Mouse (Mus musculus): ENCODE measurements around the gene Ptrh2. TPM values are rescaled to one million over a fixed set of nuclear protein-coding genes. Genes with fewer than 3 reads are reported as not detected.
"Not testable (repeated sequence)": the region's sequence is repeated elsewhere in the genome, so short reads cannot be mapped to it uniquely, and the experiment has no call there.

Ptrh2 gene
- polyA plus RNA-seq, 1 experiment from 2014 or later: 30.4 TPM

DNA sequence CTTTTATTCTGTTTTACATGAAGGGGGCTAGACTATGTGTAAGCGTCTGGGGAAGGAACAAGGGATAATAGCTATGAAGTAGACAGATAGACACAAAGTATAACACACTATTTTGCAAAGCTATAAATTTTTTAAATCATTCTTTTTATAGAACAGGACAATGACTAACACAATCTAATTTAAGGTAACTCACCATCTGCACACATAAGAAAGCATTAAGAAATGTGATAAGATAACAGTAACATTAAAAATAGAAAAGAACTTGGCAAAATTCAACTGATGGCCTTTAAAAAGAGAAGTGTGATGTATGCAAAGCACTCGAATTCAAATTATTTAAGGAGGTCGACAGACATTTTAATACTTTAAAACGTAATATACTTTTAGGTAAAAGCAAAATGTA lies 51.2 kb downstream of the Ptrh2 start:
- ATAC-seq (ENCODE audit: low FRiP score) (no peak), DNase-seq (ENCODE audit: low spot score) (no peak)
- Histone ChIP-seq H3K4me1 (replicated peaks; ENCODE audit: control insufficient read depth, insufficient read depth, low read length) (no peaks in the 10 kb centered on the region), H3K4me3 (replicated peaks; ENCODE audit: low read length) (no peak overlapping the region), H3K4me2 (replicated peaks) (no peak overlapping the region), H3K27me3 (ENCODE audit: control insufficient read depth, insufficient read depth, low read length) (no peaks in the 10 kb centered on the region), H3K36me3 (replicated peaks; ENCODE audit: control insufficient read depth, insufficient read depth) (peaks cover 48% of the 10 kb centered on the region), H3K9me3 (ENCODE audit: control insufficient read depth, low read length) (no peaks in the 10 kb centered on the region), H3K27ac (no peak overlapping the region), H3K9ac (no peak overlapping the region)
- WGBS: 89% methylated on average over 4 of the region's 4 CpGs

DNA sequence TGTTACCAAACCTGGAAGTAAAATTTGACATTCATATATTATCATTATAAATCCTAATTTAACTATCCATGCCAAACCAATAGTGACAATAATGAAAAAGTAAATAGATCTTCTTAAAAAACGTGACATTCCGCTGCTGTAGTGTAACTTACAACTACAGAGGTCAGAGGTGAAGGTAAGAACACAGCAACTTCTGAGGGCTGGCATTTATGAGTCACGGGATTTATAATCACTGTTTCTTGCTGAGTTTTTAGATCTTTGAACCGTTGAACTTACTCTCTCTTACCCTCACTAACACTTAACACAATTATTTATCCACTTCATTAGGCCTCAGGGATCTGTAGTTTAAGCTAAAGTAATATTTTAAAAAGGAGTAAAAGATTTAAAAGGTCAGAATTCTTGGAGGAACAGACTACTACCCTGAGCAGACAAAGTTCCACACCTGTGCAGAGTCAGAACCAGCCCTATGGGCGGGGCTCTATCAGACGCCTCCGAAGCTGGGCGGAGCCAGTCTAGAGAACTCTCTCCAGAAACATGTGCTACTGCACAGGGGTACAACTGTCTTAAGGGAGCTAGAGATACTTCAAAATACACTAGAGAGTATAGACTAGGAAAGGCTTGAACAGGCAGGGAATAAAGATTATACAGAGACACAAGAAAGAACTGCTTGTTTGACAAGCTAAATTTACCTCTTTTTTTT lies 53.7 kb downstream of the Ptrh2 start:
- ATAC-seq (ENCODE audit: low FRiP score) (no peak), DNase-seq (ENCODE audit: low spot score) (no peak)
- no peaks in the 10 kb centered on the region for H3K9me3 ChIP-seq (ENCODE audit: control insufficient read depth, low read length)
- H3K9ac ChIP-seq: no peak overlapping the region
- H3K27ac ChIP-seq: no peak overlapping the region
- no peaks in the 10 kb centered on the region for H3K27me3 ChIP-seq (ENCODE audit: control insufficient read depth, insufficient read depth, low read length)
- H3K4me2 ChIP-seq (replicated peaks): no peak overlapping the region
- peaks cover 27% of the 10 kb centered on the region for H3K36me3 ChIP-seq (replicated peaks; ENCODE audit: control insufficient read depth, insufficient read depth)
- no peaks in the 10 kb centered on the region for H3K4me1 ChIP-seq (replicated peaks; ENCODE audit: control insufficient read depth, insufficient read depth, low read length)
- WGBS: 85% methylated on average over 8 of the region's 8 CpGs
- no peak overlapping the region for H3K4me3 ChIP-seq (replicated peaks; ENCODE audit: low read length)

DNA sequence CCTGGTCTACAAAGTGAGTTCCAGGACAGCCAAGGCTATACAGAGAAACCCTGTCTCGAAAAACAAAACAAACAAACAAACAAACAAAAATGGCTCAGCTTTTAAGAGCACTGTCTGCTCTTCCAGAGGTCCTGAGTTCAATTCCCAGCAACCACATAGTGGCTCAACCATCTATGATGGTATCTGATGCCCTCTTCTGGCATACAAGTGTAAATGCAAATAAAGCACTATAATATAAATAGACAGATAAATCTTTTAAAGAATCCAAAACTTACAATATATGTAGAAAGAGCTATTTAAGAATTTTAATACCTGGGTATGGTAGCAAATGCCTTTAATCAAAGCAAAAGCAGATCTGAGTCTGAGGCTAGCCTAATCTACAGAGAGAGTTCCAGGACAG lies 54.5 kb downstream of the Ptrh2 start:
- not testable (repeated sequence) for H3K27me3 ChIP-seq (ENCODE audit: control insufficient read depth, insufficient read depth, low read length); ATAC-seq (ENCODE audit: low FRiP score); H3K27ac ChIP-seq; H3K4me2 ChIP-seq (replicated peaks); DNase-seq (ENCODE audit: low spot score); H3K9me3 ChIP-seq (ENCODE audit: control insufficient read depth, low read length); H3K4me1 ChIP-seq (replicated peaks; ENCODE audit: control insufficient read depth, insufficient read depth, low read length); H3K9ac ChIP-seq; H3K4me3 ChIP-seq (replicated peaks; ENCODE audit: low read length)
- H3K36me3 ChIP-seq (replicated peaks; ENCODE audit: control insufficient read depth, insufficient read depth): peaks cover 18% of the 10 kb centered on the region
- WGBS: 92% methylated on average over 1 of the region's 1 CpGs

DNA sequence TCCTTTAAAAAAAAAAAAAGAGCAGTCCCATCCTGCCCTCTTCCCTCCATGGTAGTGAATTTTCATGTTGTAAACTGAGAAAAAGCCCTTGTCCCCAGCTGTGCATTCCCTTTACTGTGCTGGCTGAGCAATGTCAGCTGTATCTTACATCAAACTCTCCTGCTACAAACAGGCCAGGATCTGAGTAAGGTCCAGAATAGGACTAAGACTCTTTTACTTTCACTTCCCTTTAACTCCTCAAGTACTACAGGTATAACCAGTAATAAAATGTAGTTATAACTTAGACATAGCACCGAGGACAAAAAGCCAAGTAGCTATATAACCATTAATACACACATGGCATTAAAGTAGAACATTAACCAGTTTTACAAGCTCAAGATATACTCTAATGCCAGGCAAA lies 55.2 kb downstream of the Ptrh2 start:
- Histone ChIP-seq H3K36me3 (replicated peaks; ENCODE audit: control insufficient read depth, insufficient read depth) (peaks cover 16% of the 10 kb centered on the region), H3K27me3 (ENCODE audit: control insufficient read depth, insufficient read depth, low read length) (no peaks in the 10 kb centered on the region), H3K9me3 (ENCODE audit: control insufficient read depth, low read length) (no peaks in the 10 kb centered on the region), H3K4me1 (replicated peaks; ENCODE audit: control insufficient read depth, insufficient read depth, low read length) (no peaks in the 10 kb centered on the region), H3K9ac (no peak overlapping the region), H3K4me3 (replicated peaks; ENCODE audit: low read length) (no peak overlapping the region), H3K4me2 (replicated peaks) (no peak overlapping the region), H3K27ac (no peak overlapping the region)
- ATAC-seq (ENCODE audit: low FRiP score): no peak
- no peak for DNase-seq (ENCODE audit: low spot score)
- WGBS: 96% methylated on average over 1 of the region's 1 CpGs

GRCm38 (mm10) chr11:86739470-86739869 lies 55.7 kb downstream of the Ptrh2 start:
- Histone ChIP-seq H3K36me3 (replicated peaks; ENCODE audit: control insufficient read depth, insufficient read depth) (peaks cover 16% of the 10 kb centered on the region), H3K4me2 (replicated peaks) (no peak overlapping the region), H3K9me3 (ENCODE audit: control insufficient read depth, low read length) (no peaks in the 10 kb centered on the region), H3K4me1 (replicated peaks; ENCODE audit: control insufficient read depth, insufficient read depth, low read length) (no peaks in the 10 kb centered on the region), H3K27ac (no peak overlapping the region), H3K27me3 (ENCODE audit: control insufficient read depth, insufficient read depth, low read length) (no peaks in the 10 kb centered on the region), H3K4me3 (replicated peaks; ENCODE audit: low read length) (no peak overlapping the region), H3K9ac (no peak overlapping the region)
- no peak for DNase-seq (ENCODE audit: low spot score)
- ATAC-seq (ENCODE audit: low FRiP score): no peak
- WGBS: 92% methylated on average over 2 of the region's 2 CpGs

GRCm38 (mm10) chr11:86741505-86741904 lies 57.7 kb downstream of the Ptrh2 start:
- WGBS: 95% methylated on average over 5 of the region's 5 CpGs
- Histone ChIP-seq H3K4me2 (replicated peaks) (no peak overlapping the region), H3K27ac (no peak overlapping the region), H3K27me3 (ENCODE audit: control insufficient read depth, insufficient read depth, low read length) (no peaks in the 10 kb centered on the region), H3K4me3 (replicated peaks; ENCODE audit: low read length) (no peak overlapping the region), H3K9ac (no peak overlapping the region), H3K9me3 (ENCODE audit: control insufficient read depth, low read length) (no peaks in the 10 kb centered on the region), H3K36me3 (replicated peaks; ENCODE audit: control insufficient read depth, insufficient read depth) (0 out of 2 replicates have a peak, but pooled peaks cover 3% of the 10 kb centered on the region), H3K4me1 (replicated peaks; ENCODE audit: control insufficient read depth, insufficient read depth, low read length) (no peaks in the 10 kb centered on the region; the same call in 1 of the 2 replicates)
- ATAC-seq (ENCODE audit: low FRiP score) (no peak), DNase-seq (ENCODE audit: low spot score) (no peak)

Other genes starting within 250 kb of the Ptrh2 start
- gene Rnft1, start 199.3 kb upstream of the Ptrh2 start, polyA plus RNA-seq (2014; fragmentation: Nextera tagmentation; extraction: Ambion mirVana): 15.7 and 17.6 TPM in 2 replicates
- 45.1 and 51.9 TPM in 2 replicates for gene Rps6kb1, start 139.2 kb upstream of the Ptrh2 start, polyA plus RNA-seq (2014; fragmentation: Nextera tagmentation; extraction: Ambion mirVana)
- 5.8 and 6.1 TPM in 2 replicates for gene Tubd1, start 139.0 kb upstream of the Ptrh2 start, polyA plus RNA-seq (2014; fragmentation: Nextera tagmentation; extraction: Ambion mirVana)
- 148 and 151 TPM in 2 replicates for gene Vmp1, start 149 bp upstream of the Ptrh2 start, polyA plus RNA-seq (2014; fragmentation: Nextera tagmentation; extraction: Ambion mirVana)
- gene Cltc, start 73.6 kb downstream of the Ptrh2 start, polyA plus RNA-seq (2014; fragmentation: Nextera tagmentation; extraction: Ambion mirVana): 226 and 247 TPM in 2 replicates
- 22.3 and 24.0 TPM in 2 replicates for gene Dhx40, start 123.8 kb downstream of the Ptrh2 start, polyA plus RNA-seq (2014; fragmentation: Nextera tagmentation; extraction: Ambion mirVana)

Measured in hindbrain, embryonic 14.5 days (tissue).